Mouse (Mus musculus) forebrain, embryonic 10.5 days (tissue): ENCODE results near the gene Psd4. TPM values are rescaled to one million over a fixed set of nuclear protein-coding genes. Genes with fewer than 3 reads are reported as not detected.

Experiments
- DNase-seq: peaks from one replicate; pipeline ENCODE4 v3.0.0-alpha.2; 2017; ENCODE audit warnings: low spot score; ENCODE audit errors: extremely low spot score
- H3K27ac ChIP-seq: fragments of 300-500 bp; sonication (generic); 2 replicates; pipeline ENCODE4 v1.5.1; 2016; ENCODE audit warnings: mild to moderate bottlenecking
- H3K27me3 ChIP-seq: fragments of 300-500 bp; sonication (generic); 2 replicates; pipeline ENCODE4 v1.6.1; 2016; ENCODE audit warnings: mild to moderate bottlenecking; ENCODE audit not compliant: poor library complexity, severe bottlenecking
- H3K36me3 ChIP-seq: fragments of 300-500 bp; sonication (generic); replicated peaks from 2 replicates; pipeline ENCODE4 v1.6.1; 2016; ENCODE audit warnings: mild to moderate bottlenecking, moderate library complexity
- H3K4me1 ChIP-seq: fragments of 300-500 bp; sonication (generic); 2 replicates; pipeline ENCODE4 v1.6.1; 2016
- H3K4me3 ChIP-seq: fragments of 300-500 bp; sonication (generic); 2 replicates; pipeline ENCODE4 v1.5.1; 2016; ENCODE audit warnings: mild to moderate bottlenecking, moderate library complexity
- H3K9me3 ChIP-seq: fragments of 300-500 bp; sonication (generic); 2 replicates; pipeline ENCODE4 v1.6.1; 2016; ENCODE audit warnings: mild to moderate bottlenecking, moderate library complexity
- WGBS: fragments of 180-500 bp; shearing (Covaris S2); methylation state at CpG from one replicate; pipeline ENCODE4 v1.1.7; 2016; 5-methylcytosine and 5-hydroxymethylcytosine counted together
- polyA plus RNA-seq: library from polyadenylated mRNA; unstranded; fragments of >200 nt; fragmentation: Nextera tagmentation; extraction: Ambion mirVana; gene quantifications from 2 replicates; pipeline ENCODE4 v1.2.1, GENCODE M21; 2016

The Psd4 gene
- polyA plus RNA-seq, 1 experiment from 2014 or later = 0.60 TPM

GRCm38 (mm10) chr2:24366214-24366975, 985 bp upstream of the Psd4 start:
- H3K27ac ChIP-seq = no peak overlapping the region
- WGBS = 83% methylated on average over 12 of the region's 12 CpGs

GRCm38 (mm10) chr2:24367895-24368261, 498 bp downstream of the Psd4 start:
- Histone ChIP-seq H3K27me3 (peaks cover 37% of the 10 kb centered on the region), H3K27ac (no peak overlapping the region), H3K9me3 (no peaks in the 10 kb centered on the region), H3K4me1 (peaks cover 8% of the 10 kb centered on the region), H3K4me3 (peak overlapping the region; percentile 55), H3K36me3 (no peaks in the 10 kb centered on the region)
- no peak for DNase-seq
- 71% methylated on average over 4 of the region's 4 CpGs for WGBS

More at GRCm38 (mm10) chr2:24366214-24366975, 985 bp upstream of the Psd4 start:
- Histone ChIP-seq H3K36me3 (no peaks in the 10 kb centered on the region), H3K9me3 (no peaks in the 10 kb centered on the region), H3K4me1 (peaks cover 8% of the 10 kb centered on the region), H3K4me3 (no peak overlapping the region), H3K27me3 (peaks cover 37% of the 10 kb centered on the region)
- DNase-seq = no peak

- no peaks in the 10 kb centered on the region for H3K4me1 ChIP-seq
- WGBS = 80% methylated on average over 5 of the region's 5 CpGs
- no peaks in the 10 kb centered on the region for H3K27me3 ChIP-seq
- no peak for DNase-seq
- H3K27ac ChIP-seq = no peak overlapping the region
- no peak overlapping the region for H3K4me3 ChIP-seq
- no peaks in the 10 kb centered on the region for H3K36me3 ChIP-seq
- H3K9me3 ChIP-seq = no peaks in the 10 kb centered on the region
Measured at GRCm38 (mm10) chr2:24378747-24379450, 11.5 kb downstream of the Psd4 start.

GRCm38 (mm10) chr2:24382456-24383230, 15.3 kb downstream of the Psd4 start:
- no peak overlapping the region for H3K27ac ChIP-seq
- no peak for DNase-seq

GRCm38 (mm10) chr2:24383636-24384035, 16.3 kb downstream of the Psd4 start:
- Histone ChIP-seq H3K9me3 (no peaks in the 10 kb centered on the region), H3K27me3 (no peaks in the 10 kb centered on the region), H3K4me3 (no peak overlapping the region), H3K36me3 (no peaks in the 10 kb centered on the region), H3K27ac (no peak overlapping the region), H3K4me1 (no peaks in the 10 kb centered on the region)
- no peak for DNase-seq
- 80% methylated on average over 3 of the region's 3 CpGs for WGBS

More at GRCm38 (mm10) chr2:24382456-24383230, 15.3 kb downstream of the Psd4 start:
- no peaks in the 10 kb centered on the region for H3K36me3 ChIP-seq
- no peak overlapping the region for H3K4me3 ChIP-seq
- no peaks in the 10 kb centered on the region for H3K4me1 ChIP-seq
- no peaks in the 10 kb centered on the region for H3K9me3 ChIP-seq
- 81% methylated on average over 9 of the region's 9 CpGs for WGBS
- no peaks in the 10 kb centered on the region for H3K27me3 ChIP-seq

- Histone ChIP-seq H3K27ac (no peak overlapping the region), H3K36me3 (no peaks in the 10 kb centered on the region), H3K9me3 (no peaks in the 10 kb centered on the region), H3K27me3 (no peaks in the 10 kb centered on the region), H3K4me3 (no peak overlapping the region), H3K4me1 (no peaks in the 10 kb centered on the region)
- DNase-seq = no peak
Measured at GRCm38 (mm10) chr2:24384393-24384792, 17.0 kb downstream of the Psd4 start.

GRCm38 (mm10) chr2:24385111-24385961, 18.0 kb downstream of the Psd4 start:
- Histone ChIP-seq H3K27ac (no peak overlapping the region), H3K27me3 (no peaks in the 10 kb centered on the region), H3K4me1 (no peaks in the 10 kb centered on the region), H3K4me3 (no peak overlapping the region), H3K9me3 (no peaks in the 10 kb centered on the region), H3K36me3 (no peaks in the 10 kb centered on the region)
- no peak for DNase-seq
- WGBS = 83% methylated on average over 14 of the region's 14 CpGs

GRCm38 (mm10) chr2:24386158-24386963, 19.0 kb downstream of the Psd4 start:
- H3K9me3 ChIP-seq = no peaks in the 10 kb centered on the region
- H3K4me3 ChIP-seq = no peak overlapping the region
- no peaks in the 10 kb centered on the region for H3K36me3 ChIP-seq
- no peak overlapping the region for H3K27ac ChIP-seq
- H3K27me3 ChIP-seq = no peaks in the 10 kb centered on the region
- DNase-seq = no peak
- no peaks in the 10 kb centered on the region for H3K4me1 ChIP-seq
- WGBS = 90% methylated on average over 21 of the region's 21 CpGs

- no peaks in the 10 kb centered on the region for H3K36me3 ChIP-seq
- H3K9me3 ChIP-seq = no peaks in the 10 kb centered on the region
- WGBS = 94% methylated on average over 2 of the region's 2 CpGs
- no peaks in the 10 kb centered on the region for H3K27me3 ChIP-seq
- no peak for DNase-seq
- no peak overlapping the region for H3K27ac ChIP-seq
- no peak overlapping the region for H3K4me3 ChIP-seq
- no peaks in the 10 kb centered on the region for H3K4me1 ChIP-seq
Measured at GRCm38 (mm10) chr2:24386964-24387320, 19.6 kb downstream of the Psd4 start.

GRCm38 (mm10) chr2:24387361-24388283, 20.2 kb downstream of the Psd4 start:
- Histone ChIP-seq H3K4me3 (no peak overlapping the region), H3K27ac (no peak overlapping the region), H3K27me3 (no peaks in the 10 kb centered on the region), H3K9me3 (no peaks in the 10 kb centered on the region), H3K4me1 (no peaks in the 10 kb centered on the region), H3K36me3 (no peaks in the 10 kb centered on the region)
- 94% methylated on average over 4 of the region's 4 CpGs for WGBS
- no peak for DNase-seq

- no peaks in the 10 kb centered on the region for H3K4me1 ChIP-seq
- no peak for DNase-seq
- H3K27me3 ChIP-seq = no peaks in the 10 kb centered on the region
- H3K9me3 ChIP-seq = no peaks in the 10 kb centered on the region
- 87% methylated on average over 2 of the region's 2 CpGs for WGBS
- H3K36me3 ChIP-seq = no peaks in the 10 kb centered on the region
- H3K4me3 ChIP-seq = no peak overlapping the region
- H3K27ac ChIP-seq = no peak overlapping the region
Measured at GRCm38 (mm10) chr2:24393251-24393650, 25.9 kb downstream of the Psd4 start.
